Mouse (Mus musculus) megakaryocyte, adult 5-6 weeks (primary cell): ENCODE measurements around the gene Ppm1n. TPM values are rescaled to one million over a fixed set of nuclear protein-coding genes. Genes with fewer than 3 reads are reported as not detected.

Experiments used
- ATAC-seq: 2 replicates; pipeline ENCODE4 v1.8.0; 2016; ENCODE audit warnings: mild to moderate bottlenecking, inconsistent platforms; ENCODE audit not compliant: poor library complexity, severe bottlenecking
- total RNA-seq, 2 experiments: library from RNA; stranded (forward) in 1 of 2; stranded (reverse) in 1 of 2; fragments of 153-499, 151-499 nt in 1 of 2; fragments of 221-1000, 200-1000 nt in 1 of 2; gene quantifications; 2 replicates each; pipeline versions ENCODE4 v1.2.3 to v1.2.4; 2015 to 2017

Ppm1n gene
- total RNA-seq (2015) (not detected in 2 replicates), total RNA-seq (2017) (not detected in 2 replicates)

- ATAC-seq, result peak; percentile 34
These were observed at the start of gene Ppm1n for GRCm38 (mm10) chr7:19279581-19280114. Ppm1n (minus strand) TSS chr7:19280064.

- no peak for ATAC-seq
These were observed 48.6 kb upstream of the Ppm1n start for GRCm38 (mm10) chr7:19328425-19328824.

- ATAC-seq, result no peak
These were observed 47.9 kb upstream of the Ppm1n start for GRCm38 (mm10) chr7:19327782-19328181.

GRCm38 (mm10) chr7:19327128-19327527, 47.3 kb upstream of the Ppm1n start:
- 0 out of 2 replicates have a peak, but pooled peaks have one; percentile 43 for ATAC-seq

GRCm38 (mm10) chr7:19326359-19326758, 46.5 kb upstream of the Ppm1n start:
- ATAC-seq, result no peak

GRCm38 (mm10) chr7:19325262-19326199, 45.7 kb upstream of the Ppm1n start:
- ATAC-seq, result peak; percentile 60

- ATAC-seq, result no peak
These were observed 44.4 kb upstream of the Ppm1n start for GRCm38 (mm10) chr7:19324221-19324620.

- ATAC-seq, result no peak
These were observed 42.6 kb upstream of the Ppm1n start for GRCm38 (mm10) chr7:19322489-19322888.

- ATAC-seq, result peak; percentile 45
These were observed 41.6 kb upstream of the Ppm1n start for GRCm38 (mm10) chr7:19321464-19321863.

GRCm38 (mm10) chr7:19320637-19321036, 40.8 kb upstream of the Ppm1n start:
- no peak for ATAC-seq

GRCm38 (mm10) chr7:19319906-19320305, 40.0 kb upstream of the Ppm1n start:
- peak; percentile 82 for ATAC-seq

GRCm38 (mm10) chr7:19319458-19319857, 39.6 kb upstream of the Ppm1n start:
- ATAC-seq, result no peak

- no peak for ATAC-seq
These were observed 38.8 kb upstream of the Ppm1n start for GRCm38 (mm10) chr7:19318676-19319075.

GRCm38 (mm10) chr7:19318201-19318600, 38.3 kb upstream of the Ppm1n start:
- ATAC-seq, result no peak

GRCm38 (mm10) chr7:19316451-19317161, 36.7 kb upstream of the Ppm1n start:
- ATAC-seq, result peak; percentile 78

- ATAC-seq, result no peak
These were observed 34.2 kb upstream of the Ppm1n start for GRCm38 (mm10) chr7:19314033-19314432.

GRCm38 (mm10) chr7:19311991-19312390, 32.1 kb upstream of the Ppm1n start:
- ATAC-seq, result no peak

GRCm38 (mm10) chr7:19309884-19310641, 30.2 kb upstream of the Ppm1n start, which contains the start of gene Fosb:
Fosb (minus strand) TSS chr7:19310051.
- ATAC-seq, result peak; percentile 70

GRCm38 (mm10) chr7:19309278-19309883, 29.5 kb upstream of the Ppm1n start:
- no peak for ATAC-seq
